Mouse (Mus musculus): ENCODE results near the gene Scarb1.
"Not testable (repeated sequence)": the region's sequence is repeated elsewhere in the genome, so short reads cannot be mapped to it uniquely, and the experiment has no call there.

Scarb1 gene

DNA sequence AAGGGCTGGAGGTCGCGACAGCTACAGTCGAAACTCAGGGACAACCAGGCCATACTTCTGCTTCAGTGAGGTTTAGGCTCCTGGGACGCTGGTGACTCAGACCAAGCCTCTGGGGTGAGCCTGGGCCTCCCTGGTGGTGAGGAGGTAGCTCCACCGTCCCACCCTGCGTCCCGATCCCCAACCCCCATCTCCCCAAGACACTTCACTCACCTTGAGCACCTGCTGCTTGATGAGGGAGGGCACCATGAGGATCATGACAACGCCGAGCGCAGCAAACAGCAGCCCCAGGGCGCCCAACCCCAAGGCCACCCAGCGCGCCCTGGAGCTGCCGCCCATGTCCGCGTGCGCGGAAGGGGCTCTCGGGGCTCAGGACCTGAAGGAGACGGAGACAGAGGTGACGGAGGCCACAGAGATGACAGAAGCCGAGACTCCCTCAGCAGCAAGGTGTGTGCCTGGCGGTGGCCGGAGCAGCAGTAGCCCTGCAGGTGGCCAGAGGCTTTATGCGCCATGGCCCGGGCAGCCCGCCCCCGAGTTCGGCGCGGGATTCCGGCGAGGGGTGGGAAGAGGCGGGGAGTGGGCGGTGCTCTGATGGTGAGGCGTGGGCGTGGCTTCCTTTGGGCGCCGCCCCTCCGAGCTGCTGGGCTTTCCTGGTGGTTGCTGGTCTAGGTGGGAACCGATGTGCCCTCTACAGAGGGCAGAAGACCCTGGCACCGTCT is at the start of gene Scarb1:
TSS of gene Scarb1 (minus strand) at position 548 of the 716 bp plus-strand sequence.
- DNase-seq (ENCODE audit: low spot score): peak; percentile 94

DNA sequence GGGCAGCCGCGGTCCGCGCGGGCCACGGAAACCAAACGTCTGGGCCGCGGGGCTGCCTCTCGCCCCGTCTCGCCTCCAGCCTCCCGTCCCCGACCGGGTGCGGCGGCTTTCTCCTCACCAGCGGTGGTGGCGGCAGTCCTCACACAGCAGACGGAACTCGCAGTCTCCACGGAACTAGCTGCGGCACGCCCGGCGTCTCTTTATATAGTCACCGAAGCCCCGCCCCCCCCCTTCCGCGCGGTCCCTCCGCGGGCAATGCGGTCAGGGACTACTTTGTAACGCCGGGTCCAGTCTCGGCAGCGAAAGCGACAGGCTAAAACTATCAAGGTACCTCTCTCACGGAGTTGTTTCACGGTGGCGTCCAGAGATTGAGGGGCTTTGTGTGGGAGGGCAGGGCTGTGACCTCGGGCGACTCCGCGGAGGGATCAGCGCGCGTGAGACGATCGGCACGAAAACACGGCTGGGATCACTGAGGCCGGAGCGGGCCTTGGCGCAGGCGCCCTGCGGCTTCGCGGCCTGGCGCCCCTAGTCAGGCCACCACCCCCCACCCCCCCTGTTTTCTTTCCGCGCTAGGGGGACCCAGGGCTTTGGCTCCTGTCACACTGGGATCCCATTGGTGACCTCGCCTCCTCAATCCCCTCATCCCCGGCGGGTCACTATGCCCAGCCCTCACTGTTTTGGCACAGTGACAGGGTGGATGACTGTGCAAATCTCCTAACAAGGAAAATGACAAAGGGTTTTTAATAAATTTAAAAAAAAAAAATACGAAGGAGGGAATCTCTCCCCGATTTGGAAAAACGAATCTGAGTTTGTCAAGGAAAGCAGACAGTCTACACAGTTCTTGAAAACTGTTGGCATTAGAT is 48.9 kb upstream of the Scarb1 start, which contains the start of gene Ubc:
TSS of gene Ubc (minus strand) at position 624 of the 863 bp plus-strand sequence.
- peak; percentile 91 for DNase-seq (ENCODE audit: low spot score)

- DNase-seq (ENCODE audit: low spot score): peak; percentile 81
Measured at GRCm38 (mm10) chr5:125389131-125389578, 48.3 kb upstream of the Scarb1 start, which contains the start of gene Gm10382. Gene Gm10382, plus strand, starts transcription at chr5:125389322.

GRCm38 (mm10) chr5:125388358-125389092 is 47.6 kb upstream of the Scarb1 start:
- DNase-seq (ENCODE audit: low spot score): no peak

- DNase-seq (ENCODE audit: low spot score): not testable (repeated sequence)
Measured at GRCm38 (mm10) chr5:125387295-125387694, 46.4 kb upstream of the Scarb1 start.

DNA sequence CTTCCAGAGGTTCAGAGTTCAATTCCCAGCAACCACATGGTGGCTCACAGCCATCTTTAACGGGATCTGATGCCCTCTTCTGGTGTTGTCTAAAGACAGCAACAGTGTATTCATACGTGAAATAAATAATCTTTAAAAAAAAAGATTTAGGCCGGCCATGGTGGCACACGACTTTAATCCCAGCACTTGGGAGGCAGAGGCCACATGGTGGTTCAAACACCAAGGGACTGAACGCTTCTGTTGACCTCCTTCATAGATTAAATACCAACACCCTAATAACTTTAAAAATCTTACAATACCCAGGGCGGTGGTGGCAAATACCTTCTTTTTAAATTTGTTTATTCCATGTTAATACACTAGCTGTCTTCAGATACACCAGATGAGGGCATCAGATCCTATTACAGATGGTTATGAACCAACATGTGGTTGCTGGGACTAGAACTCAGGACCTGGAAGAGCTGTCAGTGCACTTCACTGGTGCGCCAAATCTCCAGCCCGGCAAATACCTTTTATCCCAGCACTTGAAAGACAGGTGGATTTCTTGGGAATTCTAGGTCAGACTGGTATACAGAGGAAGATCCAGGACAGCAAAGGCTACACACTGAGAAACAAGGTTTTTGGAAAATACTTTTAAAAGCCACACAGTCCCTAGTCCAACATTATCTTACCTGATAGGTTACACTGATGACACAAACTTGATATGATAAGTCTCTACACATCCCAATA is 44.5 kb upstream of the Scarb1 start:
- DNase-seq (ENCODE audit: low spot score): no peak

DNA sequence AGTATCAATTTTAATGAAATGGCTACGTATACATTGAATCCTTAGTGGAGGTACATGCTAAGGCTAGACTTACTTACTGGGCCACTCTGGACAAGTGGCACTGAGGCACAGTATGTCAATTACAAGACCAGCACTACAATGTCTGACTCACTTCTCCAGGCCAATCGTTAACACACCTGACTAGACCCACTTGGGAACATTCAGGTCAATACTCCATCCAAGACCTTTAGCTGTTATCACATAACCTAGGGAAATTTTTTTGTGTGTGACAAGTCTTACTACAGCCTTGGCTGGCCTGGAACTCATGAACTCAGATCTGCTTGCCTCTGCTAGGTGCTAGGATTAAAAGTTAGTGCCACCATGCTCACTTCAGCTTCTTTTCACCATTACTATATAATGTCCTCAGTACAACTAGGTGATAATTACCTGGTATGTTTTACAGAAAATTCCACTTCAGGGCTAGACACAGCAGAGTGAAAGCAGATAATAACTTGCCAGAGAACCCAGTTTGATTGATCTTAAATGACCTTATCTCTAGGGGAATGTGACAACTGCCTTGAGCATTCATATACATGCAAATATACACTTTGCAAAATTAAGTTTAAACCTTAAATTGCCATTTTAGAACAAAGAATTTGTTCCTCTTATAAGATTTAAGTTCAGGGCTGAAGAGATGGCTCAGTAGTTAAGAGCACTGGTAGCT is 43.8 kb upstream of the Scarb1 start:
- no peak for DNase-seq (ENCODE audit: low spot score)

- no peak for DNase-seq (ENCODE audit: low spot score)
Measured at GRCm38 (mm10) chr5:125383637-125384420, 42.9 kb upstream of the Scarb1 start.

- DNase-seq (ENCODE audit: low spot score): peak; percentile 82
Measured at GRCm38 (mm10) chr5:125382673-125383558, 42.0 kb upstream of the Scarb1 start.

DNA sequence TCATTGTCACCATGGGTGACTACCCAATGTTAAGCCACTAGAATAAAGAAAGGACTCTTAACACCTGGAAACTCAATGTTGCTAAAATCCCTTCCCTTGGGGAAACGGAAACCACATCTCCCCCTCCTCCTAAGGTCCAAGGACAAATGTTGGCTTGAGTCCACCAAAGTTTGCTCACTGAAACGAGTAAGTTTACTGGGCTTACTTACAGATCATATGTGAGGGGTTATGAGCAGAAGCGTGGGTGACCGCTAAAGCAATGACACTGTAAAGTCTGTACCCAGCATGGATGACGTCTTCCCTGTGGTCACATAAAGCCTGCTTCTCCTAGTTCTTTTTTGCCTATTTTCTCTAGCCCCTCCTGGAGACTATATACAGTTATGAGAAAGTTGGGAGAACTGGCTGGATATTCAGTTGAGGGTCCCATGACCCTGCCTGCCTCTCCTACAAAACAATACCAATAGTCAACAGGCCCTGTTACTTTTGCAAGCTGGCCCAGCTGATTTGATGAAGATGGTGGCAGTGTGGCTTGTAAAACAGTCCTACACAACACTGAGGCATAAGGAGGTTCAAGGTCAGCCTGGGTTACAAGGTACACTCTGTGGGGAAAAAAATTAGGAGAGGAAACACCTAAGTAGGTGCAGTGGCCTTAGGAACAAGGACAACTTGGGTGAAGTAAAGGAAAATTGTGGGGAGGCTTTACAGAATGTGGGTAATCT is 41.2 kb upstream of the Scarb1 start:
- DNase-seq (ENCODE audit: low spot score): no peak

DNA sequence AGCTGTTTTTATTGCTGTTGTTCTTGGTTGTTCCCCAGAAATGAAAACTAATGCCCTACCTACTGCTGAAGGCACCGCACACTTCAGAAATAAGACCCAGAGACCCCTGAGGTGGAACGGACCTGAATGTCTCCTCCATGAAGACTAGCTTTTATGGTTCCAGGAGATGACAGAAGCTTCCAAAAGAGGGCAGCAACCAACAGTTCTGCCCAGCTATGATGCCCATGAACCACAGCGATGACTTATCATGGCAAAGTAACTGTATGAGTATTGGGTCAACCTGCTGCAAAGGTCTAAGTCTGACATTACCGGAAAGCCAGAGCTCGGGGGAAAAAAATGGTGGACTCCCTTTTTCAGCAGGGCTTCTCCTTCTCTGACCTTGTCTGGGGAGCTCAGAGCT is 38.0 kb upstream of the Scarb1 start:
- DNase-seq (ENCODE audit: low spot score): no peak

GRCm38 (mm10) chr5:125377214-125377613 is 36.3 kb upstream of the Scarb1 start:
- DNase-seq (ENCODE audit: low spot score): no peak

DNA sequence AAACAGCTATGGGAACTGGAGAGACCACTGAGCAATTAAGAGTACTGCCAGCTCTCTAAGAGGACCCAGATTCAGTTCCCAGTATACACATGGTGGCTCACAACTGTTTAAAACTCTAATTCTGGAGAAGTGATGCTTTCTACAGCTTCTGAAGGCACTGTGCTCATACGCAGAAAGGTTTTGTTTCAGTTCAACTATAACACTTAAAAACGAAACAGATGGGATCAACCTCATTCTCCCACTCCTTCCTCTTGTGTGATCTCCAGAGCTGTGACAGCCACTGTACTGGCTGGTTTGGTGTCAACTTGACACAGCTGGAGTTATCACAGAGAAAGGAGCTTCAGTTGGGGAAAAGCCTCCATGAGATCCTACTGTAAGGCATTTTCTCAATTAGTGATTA is 35.0 kb upstream of the Scarb1 start:
- no peak for DNase-seq (ENCODE audit: low spot score)

DNA sequence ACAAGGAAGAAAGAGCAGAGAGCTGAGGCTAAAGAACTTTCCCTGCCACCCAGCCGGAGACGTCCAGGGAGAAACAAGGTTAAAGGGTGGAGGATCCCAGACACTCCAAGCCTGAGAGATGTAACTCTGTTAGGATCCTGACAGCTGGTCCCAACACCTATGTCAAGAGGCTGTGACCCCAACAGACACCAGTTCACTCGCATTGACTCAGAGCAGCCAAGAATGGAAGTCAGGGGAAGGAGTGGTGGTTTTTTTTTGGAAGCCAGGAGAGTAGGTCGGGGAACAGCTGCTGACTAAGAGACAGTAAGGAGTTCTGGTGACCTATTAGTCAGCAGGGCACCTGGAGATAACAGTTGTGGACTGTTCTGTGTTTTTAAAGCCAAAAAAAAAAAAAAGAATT is 31.1 kb upstream of the Scarb1 start:
- no peak for DNase-seq (ENCODE audit: low spot score)

DNA sequence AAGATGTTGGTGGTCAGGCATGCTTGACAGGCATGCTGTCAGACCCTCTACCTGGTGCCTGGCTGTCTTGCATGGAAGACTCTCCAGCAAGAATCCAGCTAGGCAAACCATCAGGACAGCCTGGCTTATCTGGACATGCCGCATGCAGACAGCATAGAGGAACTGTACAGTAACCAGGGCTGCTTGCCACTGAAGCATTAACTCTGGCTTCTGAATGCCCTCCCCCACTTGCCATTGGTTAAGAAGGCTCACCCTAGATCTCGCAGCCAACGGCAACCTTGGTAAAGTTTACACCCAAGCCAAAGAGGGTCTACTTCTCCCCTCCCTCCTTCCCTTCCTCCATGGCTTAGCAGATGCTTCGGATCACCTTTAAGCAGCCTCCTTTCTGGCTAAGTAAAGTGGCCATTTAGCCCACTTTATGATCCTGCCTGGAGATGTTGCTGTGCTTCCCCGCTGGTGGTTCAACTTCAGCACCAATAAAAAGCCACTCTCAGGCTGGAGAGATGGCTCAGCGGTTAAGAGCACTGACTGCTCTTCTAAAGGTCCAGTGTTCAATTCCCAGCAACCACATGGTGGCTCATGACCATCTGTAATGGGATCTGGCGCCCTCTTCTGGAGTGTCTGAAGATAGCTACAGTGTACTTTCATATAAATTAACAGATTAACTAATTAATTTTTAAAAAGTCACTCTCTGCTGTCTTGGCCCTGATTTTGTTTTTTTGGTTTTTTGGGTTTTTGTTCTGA is 30.2 kb upstream of the Scarb1 start:
- DNase-seq (ENCODE audit: low spot score): no peak

- peak; percentile 86 for DNase-seq (ENCODE audit: low spot score)
Measured at GRCm38 (mm10) chr5:125368568-125368967, 27.7 kb upstream of the Scarb1 start.

DNA sequence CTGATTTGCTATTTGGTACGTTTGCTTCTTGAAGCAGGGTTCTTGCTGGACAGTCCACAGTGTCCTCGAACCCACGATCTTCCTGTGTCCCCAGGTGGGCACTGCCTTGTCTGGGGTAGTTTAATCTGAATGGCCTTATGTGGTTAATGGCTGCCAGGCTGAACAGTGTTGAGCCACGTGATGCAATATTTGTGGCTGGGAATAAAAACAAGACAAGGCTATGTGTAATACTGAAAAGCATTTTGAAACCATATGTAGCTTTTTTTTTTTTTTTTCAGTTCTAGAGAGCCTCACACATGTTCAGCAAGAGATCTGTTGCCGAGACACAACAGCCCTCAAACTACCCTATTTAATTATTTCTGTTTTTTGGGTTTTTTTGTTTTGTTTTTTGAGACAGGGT is 27.3 kb upstream of the Scarb1 start:
- no peak for DNase-seq (ENCODE audit: low spot score)

All from retina, embryonic 14.5 days (tissue).